Mouse (Mus musculus) hindbrain, embryonic 13.5 days (tissue): ENCODE measurements around the gene Necab3. TPM values are rescaled to one million over a fixed set of nuclear protein-coding genes. Genes with fewer than 3 reads are reported as not detected.

Experiments used
- ATAC-seq: fragments of 200-750 bp; cut with Nextera tagmentation; 2 replicates; pipeline ENCODE4 v1.8.0; 2017; ENCODE audit warnings: moderate TSS enrichment; ENCODE audit not compliant: low FRiP score
- H3K27ac ChIP-seq: fragments of 300-500 bp; sonication (generic); 2 replicates; pipeline ENCODE4 v1.5.1; 2015; ENCODE audit warnings: inconsistent platforms, mild to moderate bottlenecking, moderate library complexity
- H3K27me3 ChIP-seq: fragments of 300-500 bp; sonication (generic); 2 replicates; pipeline ENCODE4 v1.6.1; 2015; ENCODE audit warnings: mild to moderate bottlenecking, inconsistent platforms
- H3K36me3 ChIP-seq: fragments of 300-500 bp; sonication (generic); 2 replicates; pipeline ENCODE4 v1.6.1; 2015; ENCODE audit warnings: mild to moderate bottlenecking, inconsistent platforms
- H3K4me1 ChIP-seq: fragments of 300-500 bp; sonication (generic); replicated peaks from 2 replicates; pipeline ENCODE4 v1.6.1; 2015; ENCODE audit warnings: inconsistent platforms
- H3K4me2 ChIP-seq: fragments of 300-500 bp; sonication (generic); 2 replicates; pipeline ENCODE4 v1.6.1; 2015; ENCODE audit warnings: inconsistent platforms, mild to moderate bottlenecking, moderate library complexity
- H3K4me3 ChIP-seq: fragments of 300-500 bp; sonication (generic); 2 replicates; pipeline ENCODE4 v1.5.1; 2015; ENCODE audit warnings: mild to moderate bottlenecking, inconsistent platforms
- H3K9ac ChIP-seq: fragments of 300-500 bp; sonication (generic); 2 replicates; pipeline ENCODE4 v1.6.1; 2015; ENCODE audit warnings: mild to moderate bottlenecking, inconsistent platforms
- H3K9me3 ChIP-seq: fragments of 300-500 bp; sonication (generic); 2 replicates; pipeline ENCODE4 v1.6.1; 2016; ENCODE audit warnings: inconsistent platforms
- WGBS: fragments of 180-500 bp; shearing (Covaris S2); methylation state at CpG from one replicate; pipeline ENCODE4 v1.1.7; 2015; 5-methylcytosine and 5-hydroxymethylcytosine counted together
- polyA plus RNA-seq: library from polyadenylated mRNA; unstranded; fragments of >200 nt; fragmentation: Nextera tagmentation; extraction: Ambion mirVana; gene quantifications from 2 replicates; pipeline ENCODE4 v1.2.1, GENCODE M21; 2015

Necab3 gene
- polyA plus RNA-seq, 1 experiment from 2014 or later = 15.6 TPM

DNA sequence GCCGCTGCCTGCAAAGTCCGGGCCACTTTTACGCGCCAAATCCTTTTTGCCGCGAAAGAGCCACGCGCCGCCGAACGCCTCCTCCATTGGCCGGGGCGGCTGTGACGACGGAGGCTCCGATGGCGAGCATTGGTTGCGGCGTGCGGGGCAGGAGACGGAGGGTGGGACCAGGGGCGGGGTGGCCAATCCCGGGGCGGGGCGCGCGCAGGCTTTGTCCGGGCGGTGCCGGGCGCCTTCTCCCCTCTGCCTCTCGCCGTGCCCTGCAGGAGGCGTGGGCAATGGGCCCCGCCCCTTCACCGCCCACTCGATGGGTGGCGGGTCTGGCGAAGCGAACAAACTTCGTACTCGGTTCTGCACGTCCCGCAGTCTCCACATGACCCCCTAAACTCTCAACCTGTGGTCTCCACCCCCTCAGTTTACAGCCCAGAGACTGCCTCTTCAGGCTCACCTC, 11.2 kb upstream of the Necab3 start, which contains the start of gene E2f1:
Gene E2f1 (minus strand): TSS at position 57 of the 451 bp plus-strand sequence.
- Histone ChIP-seq H3K9ac (peak within 1 kb of the TSS; percentile 68), H3K9me3 (no peaks in the 10 kb centered on the region), H3K27ac (peak within 1 kb of the TSS; percentile 83), H3K36me3 (no peaks in the 10 kb centered on the region), H3K4me3 (peak within 1 kb of the TSS; percentile 63), H3K4me1 (peaks cover 52% of the 10 kb centered on the region), H3K27me3 (no peaks in the 10 kb centered on the region), H3K4me2 (peak within 1 kb of the TSS; percentile 83)
- peak; percentile 99 for ATAC-seq
- WGBS = under 1% methylated on average over 42 of the region's 44 CpGs

DNA sequence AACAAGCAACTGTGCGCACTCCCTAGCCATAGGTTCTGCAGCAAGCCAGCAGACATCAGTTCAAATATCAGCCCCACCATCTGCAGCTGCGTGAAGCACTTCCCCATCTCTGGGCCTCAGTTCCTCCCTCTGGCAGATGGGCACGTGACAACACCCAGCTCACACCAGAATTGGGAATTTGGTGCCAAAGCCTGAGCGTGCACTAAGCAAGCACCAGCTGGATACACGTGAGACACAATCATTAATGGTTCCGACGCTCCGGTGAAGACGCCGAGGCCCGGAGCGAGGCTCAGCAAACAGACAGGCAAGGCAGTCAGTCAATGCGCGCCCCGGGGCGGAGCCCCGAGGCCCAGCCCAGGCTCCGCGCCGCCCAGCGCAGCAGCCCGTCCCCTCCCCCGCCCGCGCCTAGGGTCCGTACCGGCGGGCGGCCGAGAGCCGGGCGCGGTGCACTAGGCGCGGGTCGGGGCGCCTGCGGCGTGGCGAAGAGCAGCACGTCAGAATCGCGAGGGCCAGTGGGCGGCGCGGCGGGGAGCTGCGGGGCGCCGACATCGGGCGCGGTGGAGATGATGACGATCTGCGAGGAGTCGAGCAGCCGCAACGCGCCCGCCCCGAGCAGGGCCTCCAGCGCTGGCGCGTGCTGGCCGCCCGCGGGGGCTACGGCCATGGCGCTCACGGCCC, 10.5 kb upstream of the Necab3 start:
- Histone ChIP-seq H3K36me3 (no peaks in the 10 kb centered on the region), H3K27ac (peak overlapping the region; percentile 83), H3K27me3 (no peaks in the 10 kb centered on the region), H3K9me3 (no peaks in the 10 kb centered on the region), H3K4me3 (peak overlapping the region; percentile 63), H3K4me1 (peaks cover 52% of the 10 kb centered on the region), H3K9ac (peak overlapping the region; percentile 65), H3K4me2 (peak overlapping the region; percentile 83)
- ATAC-seq = peak; percentile 63
- WGBS = under 1% methylated on average over 52 of the region's 70 CpGs

GRCm38 (mm10) chr2:154568329-154569070, 9.8 kb upstream of the Necab3 start:
- peak overlapping the region; percentile 65 for H3K9ac ChIP-seq
- 7% methylated on average over 10 of the region's 10 CpGs for WGBS
- no peaks in the 10 kb centered on the region for H3K36me3 ChIP-seq
- H3K27me3 ChIP-seq = no peaks in the 10 kb centered on the region
- H3K4me1 ChIP-seq = peaks cover 54% of the 10 kb centered on the region
- peak overlapping the region; percentile 83 for H3K4me2 ChIP-seq
- H3K9me3 ChIP-seq = no peaks in the 10 kb centered on the region
- peak overlapping the region; percentile 83 for H3K27ac ChIP-seq
- H3K4me3 ChIP-seq = peak overlapping the region; percentile 63
- ATAC-seq = peak; percentile 2; the same call in 1 of the 2 replicates

DNA sequence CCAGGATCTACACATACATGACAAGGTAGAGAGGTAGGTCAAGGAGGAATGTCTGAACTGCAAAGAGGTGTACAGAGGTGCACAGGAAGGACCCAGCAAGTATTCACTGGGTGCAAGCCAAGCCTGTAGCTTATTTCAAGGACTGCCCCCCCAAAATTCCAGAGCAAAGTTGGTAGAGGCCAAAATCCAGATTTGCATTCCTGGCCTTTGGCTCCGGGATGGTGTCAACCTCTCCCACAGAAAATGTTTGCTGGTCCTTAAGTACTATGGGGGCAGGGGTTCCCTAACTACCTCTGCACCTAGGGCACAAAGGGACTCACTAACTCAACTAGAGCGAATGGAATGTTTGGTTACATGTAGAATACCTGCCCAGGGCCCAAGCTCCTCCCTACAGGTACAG, 9.1 kb upstream of the Necab3 start:
- Histone ChIP-seq H3K4me2 (peak overlapping the region; percentile 83), H3K4me1 (peaks cover 54% of the 10 kb centered on the region), H3K27ac (peak overlapping the region; percentile 83), H3K36me3 (no peaks in the 10 kb centered on the region), H3K9me3 (no peaks in the 10 kb centered on the region), H3K4me3 (peak overlapping the region; percentile 63; the same call in 1 of the 2 replicates), H3K27me3 (no peaks in the 10 kb centered on the region), H3K9ac (peak overlapping the region; percentile 65)
- ATAC-seq = no peak
- 76% methylated on average over 2 of the region's 2 CpGs for WGBS

GRCm38 (mm10) chr2:154566641-154567040, 8.0 kb upstream of the Necab3 start:
- Histone ChIP-seq H3K9ac (peak overlapping the region; percentile 8; the same call in 1 of the 2 replicates), H3K9me3 (no peaks in the 10 kb centered on the region), H3K27ac (no peak overlapping the region), H3K27me3 (no peaks in the 10 kb centered on the region), H3K4me1 (peaks cover 54% of the 10 kb centered on the region), H3K36me3 (no peaks in the 10 kb centered on the region), H3K4me2 (0 out of 2 replicates have a peak overlapping the region, but pooled peaks have one; percentile 3), H3K4me3 (no peak overlapping the region)
- WGBS = 46% methylated on average over 8 of the region's 8 CpGs
- ATAC-seq = no peak

- Histone ChIP-seq H3K4me2 (no peak overlapping the region), H3K4me1 (peaks cover 46% of the 10 kb centered on the region), H3K4me3 (no peak overlapping the region), H3K27ac (no peak overlapping the region), H3K36me3 (no peaks in the 10 kb centered on the region), H3K27me3 (no peaks in the 10 kb centered on the region), H3K9me3 (no peaks in the 10 kb centered on the region), H3K9ac (peak overlapping the region; percentile 30)
- ATAC-seq = no peak
- WGBS = 67% methylated on average over 3 of the region's 3 CpGs
These were observed 6.9 kb upstream of the Necab3 start for GRCm38 (mm10) chr2:154565562-154565961.

DNA sequence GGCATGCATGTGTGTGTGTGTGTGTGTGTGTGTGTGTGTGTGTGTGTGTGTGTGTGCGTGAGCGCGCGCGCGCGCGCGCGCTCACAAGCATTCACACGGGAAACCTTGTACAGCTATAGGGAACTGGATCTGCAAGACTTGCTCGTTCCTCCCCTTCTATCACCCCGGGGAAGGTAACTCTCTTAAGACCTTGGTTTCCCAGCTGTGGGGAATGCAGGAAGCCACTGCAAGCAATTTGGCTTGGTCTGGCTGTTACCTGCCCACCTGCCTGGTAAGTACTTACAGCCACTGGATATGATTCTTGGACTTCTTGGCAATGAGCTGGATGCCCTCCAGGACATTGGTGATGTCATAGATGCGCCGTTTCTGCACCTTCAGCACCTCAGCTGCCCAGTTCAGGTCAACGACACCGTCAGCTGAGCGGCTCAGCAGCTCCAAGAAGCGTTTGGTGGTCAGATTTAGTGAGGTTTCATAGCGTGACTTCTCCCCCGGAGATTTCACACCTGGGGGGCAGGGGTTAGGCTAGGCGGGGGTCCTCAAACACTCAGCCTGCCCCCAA, 5.0 kb upstream of the Necab3 start:
- 90% methylated on average over 22 of the region's 22 CpGs for WGBS
- Histone ChIP-seq H3K4me1 (peaks cover 47% of the 10 kb centered on the region), H3K4me3 (no peak overlapping the region)

GRCm38 (mm10) chr2:154557184-154557832, 1.4 kb downstream of the Necab3 start:
- peak overlapping the region; percentile 74; the same call in 1 of the 2 replicates for H3K4me2 ChIP-seq
- no peaks in the 10 kb centered on the region for H3K9me3 ChIP-seq
- peaks cover under 1% of the 10 kb centered on the region for H3K27me3 ChIP-seq
- H3K4me1 ChIP-seq = peaks cover 54% of the 10 kb centered on the region
- ATAC-seq = no peak
- H3K4me3 ChIP-seq = no peak overlapping the region
- WGBS = 56% methylated on average over 5 of the region's 5 CpGs
- 0 out of 2 replicates have a peak overlapping the region, but pooled peaks have one; percentile 75 for H3K9ac ChIP-seq
- H3K36me3 ChIP-seq = no peaks in the 10 kb centered on the region
- H3K27ac ChIP-seq = peak overlapping the region; percentile 19; the same call in 1 of the 2 replicates

More for the DNA sequence above, 5.0 kb upstream of the Necab3 start:
- Histone ChIP-seq H3K27ac (no peak overlapping the region), H3K4me2 (no peak overlapping the region), H3K9me3 (no peaks in the 10 kb centered on the region), H3K27me3 (no peaks in the 10 kb centered on the region), H3K9ac (no peak overlapping the region), H3K36me3 (no peaks in the 10 kb centered on the region)
- no peak for ATAC-seq

DNA sequence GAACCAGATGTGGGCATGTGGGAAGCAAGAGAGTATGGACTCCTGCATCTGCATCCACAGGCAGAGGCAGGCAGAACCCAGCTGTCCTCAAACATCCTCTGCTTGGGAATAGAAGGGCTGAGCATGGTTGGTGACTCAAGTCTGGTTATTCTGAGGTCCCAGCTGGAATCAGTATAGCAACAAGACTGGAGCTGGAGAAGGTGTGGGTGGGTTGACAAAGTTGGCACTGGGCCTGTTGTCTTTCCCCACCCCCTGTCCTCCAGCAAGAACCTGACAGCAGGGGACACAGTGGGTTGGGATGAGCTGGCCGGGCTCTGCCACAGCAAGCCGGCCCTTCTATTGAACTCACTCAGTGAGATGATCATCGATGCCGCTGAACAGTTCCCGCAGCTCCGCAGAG, 3.5 kb downstream of the Necab3 start:
- Histone ChIP-seq H3K9ac (no peak overlapping the region), H3K27me3 (peaks cover 21% of the 10 kb centered on the region), H3K4me3 (no peak overlapping the region), H3K4me1 (peaks cover 65% of the 10 kb centered on the region), H3K36me3 (no peaks in the 10 kb centered on the region), H3K27ac (no peak overlapping the region), H3K9me3 (no peaks in the 10 kb centered on the region), H3K4me2 (no peak overlapping the region)
- ATAC-seq = no peak
- whole genome bisulfite sequencing = 67% methylated on average over 6 of the region's 6 CpGs

GRCm38 (mm10) chr2:154552424-154552907, 6.2 kb downstream of the Necab3 start:
- H3K36me3 ChIP-seq = no peaks in the 10 kb centered on the region
- peaks cover 26% of the 10 kb centered on the region for H3K27me3 ChIP-seq
- ATAC-seq = peak; percentile 34
- H3K4me1 ChIP-seq = peaks cover 60% of the 10 kb centered on the region
- peak overlapping the region; percentile 43 for H3K4me2 ChIP-seq
- H3K4me3 ChIP-seq = no peak overlapping the region
- H3K9me3 ChIP-seq = no peaks in the 10 kb centered on the region
- peak overlapping the region; percentile 59; the same call in 1 of the 2 replicates for H3K9ac ChIP-seq
- 25% methylated on average over 27 of the region's 27 CpGs for WGBS
- peak overlapping the region; percentile 35; the same call in 1 of the 2 replicates for H3K27ac ChIP-seq

GRCm38 (mm10) chr2:154551927-154552326, 6.8 kb downstream of the Necab3 start:
- Histone ChIP-seq H3K27ac (peak overlapping the region; percentile 35; the same call in 1 of the 2 replicates), H3K4me3 (no peak overlapping the region), H3K36me3 (no peaks in the 10 kb centered on the region; the same call in 1 of the 2 replicates), H3K9ac (peak overlapping the region; percentile 59; the same call in 1 of the 2 replicates), H3K9me3 (no peaks in the 10 kb centered on the region), H3K27me3 (peaks cover 26% of the 10 kb centered on the region), H3K4me1 (peaks cover 54% of the 10 kb centered on the region), H3K4me2 (peak overlapping the region; percentile 43)
- no peak; the same call in 1 of the 2 replicates for ATAC-seq
- WGBS = 41% methylated on average over 21 of the region's 21 CpGs
